In genomic region chr3:108744060-108744459, GRCm38 (mm10) we compare ENCODE assay signal across 21 mouse cellular contexts. TPM values are rescaled to one million over a fixed set of nuclear protein-coding genes. Genes with fewer than 3 reads are reported as not detected.
DNase-seq lines count a peak whose midpoint lies in the region; ATAC-seq lines count a peak whose summit lies in the region.
"Had no signal": no experiment of that assay in that cellular context is flagged by ENCODE, and none has a peak within 500 bp of the region (broad histone marks: within the 10 kb centered on the region; RNA-seq: fewer than 3 reads in every experiment).

No protein-coding gene starts in this region.

- 74% methylated on average over 4 of the region's 4 CpGs for WGBS in liver, embryonic 12.5 days (ENCODE audit: insufficient replicate concordance)
- WGBS in midbrain, embryonic 11.5 days = 86% methylated on average over 4 of the region's 4 CpGs
- WGBS in midbrain, embryonic 10.5 days = 86% methylated on average over 4 of the region's 4 CpGs

- H3K4me3 ChIP-seq in liver, embryonic 12.5 days = no peak overlapping the region
- H3K4me3 ChIP-seq in midbrain, embryonic 11.5 days (ENCODE audit: low read depth, low read length) = no peak overlapping the region
- no peak overlapping the region for H3K4me3 ChIP-seq in midbrain, embryonic 10.5 days
- H3K4me3 ChIP-seq: embryonic facial prominence, embryonic 13.5 days; embryonic facial prominence, embryonic 15.5 days; erythroblast, embryonic 14.5 days; forebrain, embryonic 10.5 days; forebrain, embryonic 12.5 days had no signal

- no peak for DNase-seq in liver
- DNase-seq in midbrain, embryonic 11.5 days (ENCODE audit: low spot score, missing footprints) = peak; percentile 1
- no peak for DNase-seq in midbrain, embryonic 10.5 days (ENCODE audit: low spot score)
- DNase-seq: adrenal gland, adult 2 months; adrenal gland, postnatal 10 days; adrenal gland, postnatal 25 days; cerebellum, adult 11 months; cerebellum, adult 18-20 months; cerebellum, adult 8-10 months; cerebellum, adult 9-11 months; cerebellum, postnatal 14 days; cerebellum, postnatal 36 days; embryo, embryonic 11 days had no signal

- H3K9ac ChIP-seq in liver, embryonic 12.5 days = no peak overlapping the region
- no peak overlapping the region for H3K9ac ChIP-seq in midbrain, embryonic 11.5 days (ENCODE audit: low read length)
- H3K9ac ChIP-seq: embryonic facial prominence, embryonic 13.5 days; embryonic facial prominence, embryonic 15.5 days; forebrain, embryonic 12.5 days had no signal

- ATAC-seq in liver, embryonic 12.5 days = 0 out of 2 replicates have a peak, but pooled peaks have one; percentile 27
- no peak for ATAC-seq in midbrain, embryonic 11.5 days (ENCODE audit: low FRiP score)
- ATAC-seq: forebrain, embryonic 14.5 days; forebrain, embryonic 16.5 days had no signal

- H3K4me2 ChIP-seq in liver, embryonic 12.5 days = no peak overlapping the region
- H3K4me2 ChIP-seq in midbrain, embryonic 11.5 days = no peak overlapping the region
- H3K4me2 ChIP-seq: embryonic facial prominence, embryonic 13.5 days; embryonic facial prominence, embryonic 15.5 days; forebrain, embryonic 12.5 days had no signal

- peaks cover 37% of the 10 kb centered on the region for H3K27me3 ChIP-seq in liver, embryonic 12.5 days (replicated peaks)
- H3K27me3 ChIP-seq in midbrain, embryonic 11.5 days (ENCODE audit: control insufficient read depth, insufficient read depth, low read length) = no peaks in the 10 kb centered on the region
- no peaks in the 10 kb centered on the region for H3K27me3 ChIP-seq in midbrain, embryonic 10.5 days (ENCODE audit: low read depth, poor library complexity, severe bottlenecking)
- H3K27me3 ChIP-seq: embryonic facial prominence, embryonic 13.5 days; embryonic facial prominence, embryonic 15.5 days; forebrain, embryonic 12.5 days had no signal

- no peaks in the 10 kb centered on the region for H3K9me3 ChIP-seq in liver, embryonic 12.5 days (replicated peaks)
- H3K9me3 ChIP-seq in midbrain, embryonic 11.5 days (ENCODE audit: control insufficient read depth, low read length) = no peaks in the 10 kb centered on the region
- no peaks in the 10 kb centered on the region for H3K9me3 ChIP-seq in midbrain, embryonic 10.5 days (replicated peaks)
- H3K9me3 ChIP-seq: embryonic facial prominence, embryonic 13.5 days; embryonic facial prominence, embryonic 15.5 days; forebrain, embryonic 10.5 days; forebrain, embryonic 12.5 days had no signal

- no peaks in the 10 kb centered on the region for H3K36me3 ChIP-seq in liver, embryonic 12.5 days
- no peaks in the 10 kb centered on the region for H3K36me3 ChIP-seq in midbrain, embryonic 11.5 days (ENCODE audit: control insufficient read depth, insufficient read depth, low read length)
- H3K36me3 ChIP-seq in midbrain, embryonic 10.5 days = no peaks in the 10 kb centered on the region
- H3K36me3 ChIP-seq: embryonic facial prominence, embryonic 13.5 days; embryonic facial prominence, embryonic 15.5 days; forebrain, embryonic 10.5 days; forebrain, embryonic 12.5 days had no signal

- 0 out of 2 replicates have a peak overlapping the region, but pooled peaks have one; percentile 20 for H3K27ac ChIP-seq in liver, embryonic 12.5 days
- no peak overlapping the region for H3K27ac ChIP-seq in midbrain, embryonic 11.5 days (ENCODE audit: low read depth, low read length)
- H3K27ac ChIP-seq in midbrain, embryonic 10.5 days (replicated peaks) = no peak overlapping the region
- H3K27ac ChIP-seq: embryonic facial prominence, embryonic 13.5 days; embryonic facial prominence, embryonic 15.5 days; forebrain, embryonic 10.5 days; forebrain, embryonic 12.5 days had no signal

- peaks cover 18% of the 10 kb centered on the region for H3K4me1 ChIP-seq in liver, embryonic 12.5 days
- no peaks in the 10 kb centered on the region for H3K4me1 ChIP-seq in midbrain, embryonic 11.5 days (ENCODE audit: control insufficient read depth, insufficient read depth, low read length)
- H3K4me1 ChIP-seq in midbrain, embryonic 10.5 days = no peaks in the 10 kb centered on the region
- H3K4me1 ChIP-seq: forebrain, embryonic 12.5 days had no signal

RNA-seq across cellular contexts. Expression of gene Aknad1, which starts 4.6 kb away (rescaled TPM):
- 0.24 and 0.37 TPM in 2 replicates for polyA plus RNA-seq in liver, embryonic 12.5 days (2016; fragmentation: Nextera tagmentation; extraction: Ambion mirVana)
- polyA plus RNA-seq in midbrain, embryonic 11.5 days (2014; fragmentation: Nextera tagmentation; extraction: Ambion mirVana) = not detected in 2 replicates
- not detected in 2 replicates for polyA plus RNA-seq in midbrain, embryonic 10.5 days (2016; fragmentation: Nextera tagmentation; extraction: Ambion mirVana)
- polyA plus RNA-seq: adrenal gland, adult 2 months; forebrain, embryonic 10.5 days; forebrain, embryonic 12.5 days; forebrain, embryonic 14.5 days; forebrain, embryonic 16.5 days had no signal

RNA-seq across cellular contexts. Expression of gene Gpsm2, which starts 22.0 kb away (rescaled TPM):
- polyA plus RNA-seq in liver, embryonic 12.5 days (2016; fragmentation: Nextera tagmentation; extraction: Ambion mirVana) = 51.1 and 53.9 TPM in 2 replicates
- 113 and 119 TPM in 2 replicates for polyA plus RNA-seq in midbrain, embryonic 11.5 days (2014; fragmentation: Nextera tagmentation; extraction: Ambion mirVana)
- 90.8 and 100 TPM in 2 replicates for polyA plus RNA-seq in midbrain, embryonic 10.5 days (2016; fragmentation: Nextera tagmentation; extraction: Ambion mirVana)
